Mouse (Mus musculus) erythroblast, adult 5-6 weeks (primary cell): ENCODE results near the gene Adrm1. TPM values are rescaled to one million over a fixed set of nuclear protein-coding genes. Genes with fewer than 3 reads are reported as not detected.

Source experiments
- ATAC-seq: replicated peaks from 2 replicates; pipeline ENCODE4 v1.8.0; 2016; ENCODE audit warnings: moderate number of reproducible peaks, mild to moderate bottlenecking, moderate TSS enrichment, inconsistent platforms; ENCODE audit not compliant: poor library complexity, low FRiP score, severe bottlenecking
- total RNA-seq, 2 experiments: library from RNA; stranded (forward) in 1 of 2; stranded (reverse) in 1 of 2; fragments of 150-400 nt in 1 of 2; fragments of 200-764, 138-1000 nt in 1 of 2; gene quantifications; 2 replicates each; pipeline versions ENCODE4 v1.2.3 to v1.2.4; 2015 to 2017; ENCODE audit warnings: low replicate concordance in 2 of 2

Adrm1 gene
- total RNA-seq, 2 experiments from 2014 or later = 13.3 to 23.9 TPM

GRCm38 (mm10) chr2:180181542-180181941 is 10.3 kb downstream of the Adrm1 start:
- no peak for ATAC-seq

GRCm38 (mm10) chr2:180184011-180184751 is 12.9 kb downstream of the Adrm1 start:
- ATAC-seq = no peak

GRCm38 (mm10) chr2:180184752-180185109 is 13.4 kb downstream of the Adrm1 start:
- no peak for ATAC-seq

GRCm38 (mm10) chr2:180185686-180186085 is 14.4 kb downstream of the Adrm1 start:
- ATAC-seq = no peak

GRCm38 (mm10) chr2:180187362-180187761 is 16.1 kb downstream of the Adrm1 start:
- ATAC-seq = no peak

GRCm38 (mm10) chr2:180196610-180197322 is 25.5 kb downstream of the Adrm1 start:
- ATAC-seq = no peak

GRCm38 (mm10) chr2:180197323-180198037 is 26.2 kb downstream of the Adrm1 start:
- ATAC-seq = no peak

GRCm38 (mm10) chr2:180198782-180199181 is 27.5 kb downstream of the Adrm1 start:
- no peak for ATAC-seq

- ATAC-seq = no peak
Observed at GRCm38 (mm10) chr2:180200681-180201080, 29.4 kb downstream of the Adrm1 start.

- ATAC-seq = no peak
Observed at GRCm38 (mm10) chr2:180201303-180201702, 30.0 kb downstream of the Adrm1 start.

GRCm38 (mm10) chr2:180202263-180202662 is 31.0 kb downstream of the Adrm1 start:
- ATAC-seq = no peak

GRCm38 (mm10) chr2:180202805-180203204 is 31.5 kb downstream of the Adrm1 start:
- no peak for ATAC-seq

GRCm38 (mm10) chr2:180204501-180204900 is 33.2 kb downstream of the Adrm1 start:
- no peak for ATAC-seq

GRCm38 (mm10) chr2:180205083-180205955 is 34.0 kb downstream of the Adrm1 start:
- no peak for ATAC-seq

GRCm38 (mm10) chr2:180205956-180206280 is 34.6 kb downstream of the Adrm1 start:
- no peak for ATAC-seq

- peak; percentile 52; the same call in 1 of the 2 replicates for ATAC-seq
Observed at GRCm38 (mm10) chr2:180207840-180208239, 36.6 kb downstream of the Adrm1 start.

- ATAC-seq = no peak
Observed at GRCm38 (mm10) chr2:180208976-180209375, 37.7 kb downstream of the Adrm1 start.

- ATAC-seq = no peak
Observed at GRCm38 (mm10) chr2:180212255-180212654, 41.0 kb downstream of the Adrm1 start.

- ATAC-seq = no peak
Observed at GRCm38 (mm10) chr2:180214352-180214978, 43.2 kb downstream of the Adrm1 start.
